Mouse (Mus musculus): Measurements from ENCODE around the gene Rtn4r. TPM values are rescaled to one million over a fixed set of nuclear protein-coding genes. Genes with fewer than 3 reads are reported as not detected.
A peak's percentile ranks its signal among the peaks of the same experiment; 100 is the strongest.

The Rtn4r gene
- polyA plus RNA-seq, 1 experiment, result 18.9 TPM

DNA sequence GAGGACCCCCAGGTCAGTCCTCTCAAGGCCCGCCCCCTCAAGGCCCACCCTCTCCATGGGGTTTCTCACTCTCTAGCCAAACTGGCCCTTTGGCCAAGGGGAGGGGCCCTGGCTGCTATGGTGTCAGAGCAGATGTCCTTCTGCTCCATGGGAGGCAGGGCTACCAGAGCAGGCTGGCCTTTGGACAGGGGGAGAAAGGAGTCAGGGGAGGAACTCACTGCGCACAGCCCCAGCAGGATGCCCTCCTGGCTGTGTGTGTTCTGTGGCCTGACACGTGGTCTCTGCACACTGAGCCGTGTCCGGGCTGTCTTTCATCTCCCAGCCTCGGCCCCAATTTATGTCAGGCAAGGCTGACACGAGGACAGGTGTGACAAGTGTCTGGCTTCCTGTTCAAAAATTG is 8.6 kb downstream of the Rtn4r start:
- WGBS, result 32% methylated on average over 7 of the region's 7 CpGs
- H3K4me3 ChIP-seq (ENCODE audit: insufficient read depth, low read depth, low read length), result no peak overlapping the region
- H3K27ac ChIP-seq (ENCODE audit: insufficient read depth, low read depth, low read length), result peak overlapping the region; percentile 40; the same call in 1 of the 2 replicates
- peak; percentile 93 for DNase-seq
- H3K4me1 ChIP-seq (ENCODE audit: control insufficient read depth, insufficient read depth, low read length), result peaks cover 21% of the 10 kb centered on the region
- no peaks in the 10 kb centered on the region for H3K36me3 ChIP-seq (ENCODE audit: control insufficient read depth, insufficient read depth, low read length)
- H3K27me3 ChIP-seq (replicated peaks; ENCODE audit: control insufficient read depth, insufficient read depth, low read length), result no peaks in the 10 kb centered on the region
- no peak for TF ChIP-seq CTCF (conservative IDR thresholded peaks at IDR 0.05; ENCODE audit: insufficient read depth, insufficient read length, low read depth, low read length)
- no peak for TF ChIP-seq POLR2A (IDR thresholded peaks at IDR 0.05; ENCODE audit: low read depth, low read length)

DNA sequence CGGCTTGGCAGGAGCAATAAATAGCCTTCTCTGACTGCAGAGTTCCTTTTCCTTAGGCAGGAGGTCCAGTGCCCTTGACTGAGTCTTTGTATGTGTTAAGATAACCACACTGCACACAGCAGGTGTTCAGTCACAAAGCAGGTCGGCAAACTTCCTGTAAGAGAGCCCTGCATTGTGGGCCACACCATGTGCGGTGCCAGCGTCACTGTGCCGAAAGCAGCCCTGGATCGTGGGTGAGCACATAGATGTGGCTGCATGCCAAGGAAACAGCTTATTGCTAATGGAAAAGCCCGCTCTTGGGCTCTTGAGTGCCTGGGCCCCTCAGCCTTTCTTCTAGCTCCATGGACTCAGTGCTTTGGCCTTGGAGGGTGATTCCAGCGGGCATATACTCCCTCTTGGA is 16.8 kb downstream of the Rtn4r start:
- no peak overlapping the region for H3K27ac ChIP-seq (ENCODE audit: insufficient read depth, low read depth, low read length)
- no peaks in the 10 kb centered on the region for H3K36me3 ChIP-seq (ENCODE audit: control insufficient read depth, insufficient read depth, low read length)
- no peak for TF ChIP-seq POLR2A (IDR thresholded peaks at IDR 0.05; ENCODE audit: low read depth, low read length)
- no peak overlapping the region for H3K4me3 ChIP-seq (ENCODE audit: insufficient read depth, low read depth, low read length)
- no peaks in the 10 kb centered on the region for H3K4me1 ChIP-seq (ENCODE audit: control insufficient read depth, insufficient read depth, low read length)
- no peaks in the 10 kb centered on the region for H3K27me3 ChIP-seq (replicated peaks; ENCODE audit: control insufficient read depth, insufficient read depth, low read length)
- DNase-seq, result no peak
- WGBS, result 57% methylated on average over 8 of the region's 8 CpGs

DNA sequence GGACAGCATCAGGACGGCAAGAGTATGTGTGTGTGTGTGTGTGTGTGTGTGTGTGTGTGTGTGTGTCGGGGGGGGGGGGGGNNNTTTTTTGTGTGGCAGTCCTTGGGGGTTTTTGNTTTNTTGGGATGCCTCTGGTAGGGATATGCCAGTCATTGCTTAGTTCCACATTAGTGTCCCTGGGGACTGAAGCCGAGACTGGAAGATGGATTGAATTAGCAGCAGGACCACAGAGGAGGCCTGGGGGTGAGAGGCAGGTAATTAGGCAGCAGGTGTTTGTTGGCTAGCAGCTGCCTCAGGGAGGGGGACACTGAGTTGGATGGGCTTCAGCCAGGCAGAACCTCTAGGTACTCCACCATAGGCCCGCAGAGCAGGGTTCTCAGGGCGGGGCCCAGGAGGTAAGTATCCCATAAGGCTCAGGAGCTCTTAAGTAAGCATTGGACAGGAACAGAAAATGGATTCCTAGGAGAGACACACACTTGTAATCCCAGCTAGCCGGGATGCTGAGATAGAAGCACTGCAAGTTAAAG is 18.0 kb downstream of the Rtn4r start:
- no peak overlapping the region for H3K27ac ChIP-seq (ENCODE audit: insufficient read depth, low read depth, low read length)
- no peak for TF ChIP-seq POLR2A (IDR thresholded peaks at IDR 0.05; ENCODE audit: low read depth, low read length)
- TF ChIP-seq CTCF (conservative IDR thresholded peaks at IDR 0.05; ENCODE audit: insufficient read depth, insufficient read length, low read depth, low read length), result no peak
- no peaks in the 10 kb centered on the region for H3K4me1 ChIP-seq (ENCODE audit: control insufficient read depth, insufficient read depth, low read length)
- no peaks in the 10 kb centered on the region for H3K27me3 ChIP-seq (replicated peaks; ENCODE audit: control insufficient read depth, insufficient read depth, low read length)
- WGBS, result 81% methylated on average over 5 of the region's 6 CpGs
- DNase-seq, result no peak
- H3K4me3 ChIP-seq (ENCODE audit: insufficient read depth, low read depth, low read length), result no peak overlapping the region
- no peaks in the 10 kb centered on the region for H3K36me3 ChIP-seq (ENCODE audit: control insufficient read depth, insufficient read depth, low read length)

DNA sequence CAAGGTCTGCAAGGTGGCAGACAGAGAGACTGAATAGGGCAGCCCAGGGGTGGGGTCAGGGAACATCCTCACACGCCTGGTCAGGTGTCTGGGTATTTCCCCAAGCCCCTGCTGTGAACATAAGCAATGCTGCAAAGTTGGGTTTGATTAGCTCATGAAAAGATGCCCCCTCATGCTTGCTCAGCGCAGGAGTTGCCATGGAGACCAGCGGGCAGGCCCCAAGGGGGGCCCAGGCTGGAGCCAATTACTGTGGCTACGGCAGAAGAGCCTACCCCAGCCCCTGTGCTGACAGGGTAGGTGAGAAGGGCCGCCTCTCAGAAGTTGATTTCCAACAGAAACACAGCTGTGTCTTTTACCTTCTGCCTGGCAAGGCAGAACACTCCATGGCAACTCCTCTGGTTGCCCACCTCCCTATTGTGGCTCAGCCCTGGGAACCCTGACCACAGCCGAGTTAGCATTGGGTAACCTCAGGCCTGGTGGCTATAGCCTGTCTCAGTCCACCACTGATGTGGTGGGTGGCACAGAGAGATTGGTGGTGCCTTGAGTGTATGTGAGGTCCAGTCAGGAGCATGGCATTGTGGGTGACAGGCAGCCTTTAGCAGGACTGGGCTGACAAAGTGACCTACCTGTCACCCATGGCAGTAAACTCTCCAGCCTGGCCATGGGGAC is 20.9 kb downstream of the Rtn4r start:
- no peak for DNase-seq
- H3K4me1 ChIP-seq (ENCODE audit: control insufficient read depth, insufficient read depth, low read length), result no peaks in the 10 kb centered on the region
- 63% methylated on average over 6 of the region's 6 CpGs for WGBS
- TF ChIP-seq POLR2A (IDR thresholded peaks at IDR 0.05; ENCODE audit: low read depth, low read length) (no peak), CTCF (conservative IDR thresholded peaks at IDR 0.05; ENCODE audit: insufficient read depth, insufficient read length, low read depth, low read length) (no peak)
- no peaks in the 10 kb centered on the region for H3K27me3 ChIP-seq (replicated peaks; ENCODE audit: control insufficient read depth, insufficient read depth, low read length)
- no peaks in the 10 kb centered on the region for H3K36me3 ChIP-seq (ENCODE audit: control insufficient read depth, insufficient read depth, low read length)
- no peak overlapping the region for H3K4me3 ChIP-seq (ENCODE audit: insufficient read depth, low read depth, low read length)
- no peak overlapping the region for H3K27ac ChIP-seq (ENCODE audit: insufficient read depth, low read depth, low read length)

DNA sequence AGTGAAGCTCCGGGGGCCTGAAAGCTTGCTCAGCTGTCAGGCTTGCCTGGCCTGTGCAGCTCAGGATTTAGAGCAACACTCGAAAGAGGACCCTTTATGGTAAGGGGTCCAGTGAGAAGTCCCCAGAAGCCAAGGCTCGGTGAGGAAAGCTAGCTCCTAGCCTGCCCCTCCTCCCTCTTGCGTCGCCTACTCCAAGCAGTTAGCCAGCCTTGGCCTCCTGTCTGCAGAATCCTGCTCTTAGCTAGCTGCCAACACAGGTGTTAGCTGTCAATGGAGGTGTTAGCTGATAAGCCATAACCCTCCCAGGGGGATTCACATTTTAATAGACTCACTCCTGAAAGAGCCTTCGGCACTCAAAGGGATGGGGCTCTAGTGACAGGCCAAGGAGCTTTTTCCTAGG is 21.8 kb downstream of the Rtn4r start:
- TF ChIP-seq POLR2A (IDR thresholded peaks at IDR 0.05; ENCODE audit: low read depth, low read length) (no peak), CTCF (conservative IDR thresholded peaks at IDR 0.05; ENCODE audit: insufficient read depth, insufficient read length, low read depth, low read length) (no peak)
- Histone ChIP-seq H3K36me3 (ENCODE audit: control insufficient read depth, insufficient read depth, low read length) (no peaks in the 10 kb centered on the region), H3K27me3 (replicated peaks; ENCODE audit: control insufficient read depth, insufficient read depth, low read length) (no peaks in the 10 kb centered on the region), H3K4me3 (ENCODE audit: insufficient read depth, low read depth, low read length) (no peak overlapping the region), H3K4me1 (ENCODE audit: control insufficient read depth, insufficient read depth, low read length) (no peaks in the 10 kb centered on the region), H3K27ac (ENCODE audit: insufficient read depth, low read depth, low read length) (no peak overlapping the region)
- WGBS, result 78% methylated on average over 6 of the region's 6 CpGs
- no peak for DNase-seq

DNA sequence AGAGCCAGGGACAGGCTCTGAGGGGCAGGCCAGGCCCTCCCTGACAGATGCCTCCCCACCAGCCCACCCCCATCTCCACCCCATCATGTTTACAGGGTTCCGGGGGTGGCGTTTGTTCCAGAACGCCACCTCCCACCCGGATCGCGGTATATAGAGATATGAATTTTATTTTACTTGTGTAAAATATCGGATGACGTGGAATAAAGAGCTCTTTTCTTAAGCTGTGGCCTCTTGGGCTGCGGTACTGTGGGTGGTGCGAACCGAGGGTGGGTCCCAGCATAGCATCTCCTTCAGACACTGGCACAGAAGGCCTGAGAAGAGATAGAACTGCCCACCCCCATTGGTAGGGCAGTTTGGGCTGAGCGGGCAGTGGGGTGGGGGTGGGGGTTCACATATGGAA is 24.7 kb downstream of the Rtn4r start:
- H3K4me1 ChIP-seq (ENCODE audit: control insufficient read depth, insufficient read depth, low read length), result no peaks in the 10 kb centered on the region
- H3K27me3 ChIP-seq (replicated peaks; ENCODE audit: control insufficient read depth, insufficient read depth, low read length), result no peaks in the 10 kb centered on the region
- no peak overlapping the region for H3K27ac ChIP-seq (ENCODE audit: insufficient read depth, low read depth, low read length)
- DNase-seq, result no peak
- TF ChIP-seq POLR2A (IDR thresholded peaks at IDR 0.05; ENCODE audit: low read depth, low read length) (no peak), CTCF (conservative IDR thresholded peaks at IDR 0.05; ENCODE audit: insufficient read depth, insufficient read length, low read depth, low read length) (no peak)
- 95% methylated on average over 12 of the region's 12 CpGs for WGBS
- no peaks in the 10 kb centered on the region for H3K36me3 ChIP-seq (ENCODE audit: control insufficient read depth, insufficient read depth, low read length)
- H3K4me3 ChIP-seq (ENCODE audit: insufficient read depth, low read depth, low read length), result no peak overlapping the region

DNA sequence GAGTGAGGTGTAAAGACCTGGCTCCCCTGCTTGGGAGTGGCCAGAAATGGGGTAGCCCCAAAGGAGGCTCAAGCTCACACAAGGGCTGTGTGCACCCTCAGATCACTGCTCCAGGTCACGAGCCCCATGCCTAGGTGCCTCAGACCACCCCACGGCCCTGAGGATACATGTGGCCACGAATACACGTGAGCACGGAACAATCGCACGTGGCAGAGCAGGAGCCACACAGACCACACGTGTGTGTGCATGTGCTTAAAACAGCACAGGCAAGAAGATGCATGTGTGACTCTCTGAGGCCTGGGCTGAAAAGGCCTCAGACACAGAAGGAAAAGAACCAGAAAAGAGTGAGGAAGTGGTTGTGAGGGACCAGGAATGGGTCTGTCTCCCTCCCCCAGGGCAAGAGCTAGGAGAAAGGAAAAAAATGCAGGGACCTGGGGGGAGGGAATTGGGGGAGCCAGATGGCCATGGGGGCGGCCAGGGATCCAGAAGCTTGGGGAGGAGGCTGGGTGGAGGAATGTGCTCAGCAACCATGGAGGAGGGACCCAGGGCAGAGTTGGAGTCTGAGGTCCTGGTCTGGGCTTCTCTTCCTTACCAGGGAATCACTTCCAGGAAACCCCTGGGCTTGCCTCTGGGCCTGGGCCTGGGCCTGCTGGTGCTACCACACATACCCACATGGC is 25.5 kb downstream of the Rtn4r start:
- no peak for DNase-seq
- H3K27ac ChIP-seq (ENCODE audit: insufficient read depth, low read depth, low read length), result no peak overlapping the region
- H3K36me3 ChIP-seq (ENCODE audit: control insufficient read depth, insufficient read depth, low read length), result no peaks in the 10 kb centered on the region
- H3K4me1 ChIP-seq (ENCODE audit: control insufficient read depth, insufficient read depth, low read length), result no peaks in the 10 kb centered on the region
- no peak for TF ChIP-seq CTCF (conservative IDR thresholded peaks at IDR 0.05; ENCODE audit: insufficient read depth, insufficient read length, low read depth, low read length)
- no peak for TF ChIP-seq POLR2A (IDR thresholded peaks at IDR 0.05; ENCODE audit: low read depth, low read length)
- no peaks in the 10 kb centered on the region for H3K27me3 ChIP-seq (replicated peaks; ENCODE audit: control insufficient read depth, insufficient read depth, low read length)
- H3K4me3 ChIP-seq (ENCODE audit: insufficient read depth, low read depth, low read length), result no peak overlapping the region
- 92% methylated on average over 9 of the region's 9 CpGs for WGBS

All from kidney, adult 2 months (tissue).